In genomic region chr2:144783190-144783589, GRCm38 (mm10) we compare ENCODE assay signal across 27 mouse cellular contexts. TPM values are rescaled to one million over a fixed set of nuclear protein-coding genes. Genes with fewer than 3 reads are reported as not detected.
"Had no signal": no experiment of that assay in that cellular context is flagged by ENCODE, and none has a peak within 500 bp of the region (broad histone marks: within the 10 kb centered on the region; RNA-seq: fewer than 3 reads in every experiment).

No protein-coding gene starts in this region.

- H3K36me3 ChIP-seq: limb, embryonic 10.5 days; limb, embryonic 13.5 days; liver, embryonic 12.5 days; liver, embryonic 15.5 days; lung, embryonic 15.5 days had no signal

- ATAC-seq: inflammation-experienced regulatory T-cells, adult 6 months; intestine, embryonic 16.5 days; liver, embryonic 12.5 days had no signal

- H3K4me2 ChIP-seq: limb, embryonic 13.5 days; liver, embryonic 12.5 days; liver, embryonic 15.5 days; lung, embryonic 15.5 days; midbrain, embryonic 11.5 days had no signal

- H3K4me3 ChIP-seq: left cerebral cortex, adult 2 months; limb, embryonic 10.5 days; limb, embryonic 13.5 days; liver, embryonic 12.5 days; liver, embryonic 15.5 days; lung, embryonic 15.5 days had no signal

- DNase-seq: layer of hippocampus, postnatal 36 days; liver; midbrain, embryonic 14.5 days; thymus, adult 18-20 months; thymus, postnatal 36 days had no signal

- H3K9ac ChIP-seq: limb, embryonic 13.5 days; liver, embryonic 12.5 days; liver, embryonic 15.5 days; lung, embryonic 15.5 days had no signal

- H3K4me1 ChIP-seq: limb, embryonic 10.5 days; limb, embryonic 13.5 days; liver, embryonic 12.5 days; liver, embryonic 15.5 days had no signal

- H3K27me3 ChIP-seq: limb, embryonic 13.5 days; liver, embryonic 12.5 days; liver, embryonic 15.5 days; lung, embryonic 15.5 days had no signal

- H3K27ac ChIP-seq: kidney, postnatal 0 days; left cerebral cortex, adult 2 months; limb, embryonic 10.5 days; limb, embryonic 13.5 days; liver, embryonic 12.5 days; liver, embryonic 15.5 days; lung, embryonic 15.5 days had no signal

- H3K9me3 ChIP-seq: limb, embryonic 10.5 days; limb, embryonic 13.5 days; liver, embryonic 12.5 days; liver, embryonic 15.5 days; lung, embryonic 15.5 days had no signal

RNA-seq across cellular contexts. Expression of gene Scp2d1, which starts 40.3 kb away (rescaled TPM):
- total RNA-seq: layer of hippocampus, postnatal 10 days; layer of hippocampus, postnatal 36 days; left cerebral cortex, adult 2 months; left cerebral cortex, postnatal 10 days; megakaryocyte progenitor cell, adult 5-6 weeks; megakaryocyte-erythroid progenitor cell, adult 5-6 weeks; midbrain, postnatal 0 days had no signal
- polyA plus RNA-seq: inflammation-experienced regulatory T-cells, adult 6 months; intestine, embryonic 16.5 days; kidney, embryonic 14.5 days; kidney, postnatal 0 days; limb, embryonic 10.5 days; limb, embryonic 13.5 days; liver, embryonic 12.5 days; liver, embryonic 15.5 days; lung, embryonic 15.5 days; midbrain, embryonic 11.5 days; midbrain, embryonic 14.5 days; midbrain, postnatal 0 days; neural tube, embryonic 11.5 days; neural tube, embryonic 14.5 days; small intestine, adult 2 months; spleen, adult 2 months; stomach, embryonic 16.5 days; urinary bladder, adult 2 months had no signal
